ENCODE assay signal across 28 mouse cellular contexts in the genomic region with DNA sequence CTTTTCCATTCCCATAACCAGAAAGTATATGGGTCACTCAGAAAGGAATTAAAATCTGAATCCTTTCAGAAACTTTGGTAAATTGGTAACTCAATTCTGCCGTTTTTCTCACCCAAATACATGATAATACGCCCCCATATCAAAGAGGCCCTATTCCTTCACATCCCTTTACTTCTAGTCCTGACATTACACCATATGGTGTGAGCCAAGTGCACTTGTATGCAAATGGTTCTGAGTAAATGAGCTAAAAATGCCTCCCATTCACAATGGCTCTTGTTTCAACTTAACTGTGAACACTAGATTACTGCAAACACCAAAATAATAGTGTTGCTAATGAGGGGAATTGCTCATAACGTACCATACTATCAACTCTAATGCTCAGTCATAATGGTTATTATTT.
DNase-seq lines count a peak whose midpoint lies in the region; ATAC-seq lines count a peak whose summit lies in the region.
"Had no signal": no experiment of that assay in that cellular context is flagged by ENCODE, and none has a peak within 500 bp of the region (broad histone marks: within the 10 kb centered on the region; RNA-seq: fewer than 3 reads in every experiment).

No protein-coding gene starts in this region.

- ATAC-seq in forebrain, embryonic 13.5 days: peak; percentile 60; the same call in 1 of the 2 replicates
- ATAC-seq in forebrain, embryonic 15.5 days (replicated peaks): no peak
- 0 out of 2 replicates have a peak, but pooled peaks have one; percentile 34 for ATAC-seq in frontal cortex, adult (ENCODE audit: low TSS enrichment)
- no peak for ATAC-seq in midbrain, embryonic 11.5 days (ENCODE audit: low FRiP score)
- ATAC-seq: activated CD4-positive, CD25-positive, alpha-beta regulatory T cell, adult 4 months; CD4-positive, CD25-positive, alpha-beta regulatory T cell, adult 4 months; forebrain, embryonic 16.5 days; Patski had no signal

- no peaks in the 10 kb centered on the region for H3K36me3 ChIP-seq in forebrain, embryonic 13.5 days (ENCODE audit: poor library complexity, severe bottlenecking)
- no peaks in the 10 kb centered on the region for H3K36me3 ChIP-seq in forebrain, embryonic 15.5 days
- H3K36me3 ChIP-seq in midbrain, embryonic 11.5 days (ENCODE audit: control insufficient read depth, insufficient read depth, low read length): no peaks in the 10 kb centered on the region
- H3K36me3 ChIP-seq in midbrain, embryonic 10.5 days: no peaks in the 10 kb centered on the region
- H3K36me3 ChIP-seq: embryonic facial prominence, embryonic 13.5 days; embryonic facial prominence, embryonic 15.5 days; forebrain, embryonic 10.5 days; G1E had no signal

- peaks cover 11% of the 10 kb centered on the region for H3K4me1 ChIP-seq in forebrain, embryonic 13.5 days
- peaks cover 6% of the 10 kb centered on the region; the same call in 1 of the 2 replicates for H3K4me1 ChIP-seq in forebrain, embryonic 15.5 days
- no peaks in the 10 kb centered on the region for H3K4me1 ChIP-seq in midbrain, embryonic 11.5 days (ENCODE audit: control insufficient read depth, insufficient read depth, low read length)
- H3K4me1 ChIP-seq in midbrain, embryonic 10.5 days: no peaks in the 10 kb centered on the region
- H3K4me1 ChIP-seq: embryonic facial prominence, embryonic 13.5 days; embryonic facial prominence, embryonic 15.5 days had no signal

- no peak overlapping the region for H3K9ac ChIP-seq in forebrain, embryonic 13.5 days
- no peak overlapping the region for H3K9ac ChIP-seq in forebrain, embryonic 15.5 days (replicated peaks)
- H3K9ac ChIP-seq in midbrain, embryonic 11.5 days (ENCODE audit: low read length): no peak overlapping the region
- H3K9ac ChIP-seq: embryonic facial prominence, embryonic 13.5 days; embryonic facial prominence, embryonic 15.5 days had no signal

- H3K9me3 ChIP-seq in forebrain, embryonic 13.5 days (replicated peaks): no peaks in the 10 kb centered on the region
- H3K9me3 ChIP-seq in forebrain, embryonic 15.5 days: no peaks in the 10 kb centered on the region
- H3K9me3 ChIP-seq in midbrain, embryonic 11.5 days (ENCODE audit: control insufficient read depth, low read length): no peaks in the 10 kb centered on the region
- no peaks in the 10 kb centered on the region for H3K9me3 ChIP-seq in midbrain, embryonic 10.5 days (replicated peaks)
- H3K9me3 ChIP-seq: embryonic facial prominence, embryonic 13.5 days; embryonic facial prominence, embryonic 15.5 days; forebrain, embryonic 10.5 days; G1E had no signal

- 39% methylated on average over 3 of the region's 3 CpGs for WGBS in forebrain, embryonic 13.5 days
- WGBS in forebrain, embryonic 15.5 days: 30% methylated on average over 3 of the region's 3 CpGs
- 78% methylated on average over 3 of the region's 3 CpGs for WGBS in midbrain, embryonic 11.5 days
- WGBS in midbrain, embryonic 10.5 days: 86% methylated on average over 3 of the region's 3 CpGs

- no peaks in the 10 kb centered on the region for H3K27me3 ChIP-seq in forebrain, embryonic 13.5 days
- no peaks in the 10 kb centered on the region for H3K27me3 ChIP-seq in forebrain, embryonic 15.5 days
- H3K27me3 ChIP-seq in midbrain, embryonic 11.5 days (ENCODE audit: control insufficient read depth, insufficient read depth, low read length): no peaks in the 10 kb centered on the region
- no peaks in the 10 kb centered on the region for H3K27me3 ChIP-seq in midbrain, embryonic 10.5 days (ENCODE audit: low read depth, poor library complexity, severe bottlenecking)
- H3K27me3 ChIP-seq: CH12.LX; embryonic facial prominence, embryonic 13.5 days; embryonic facial prominence, embryonic 15.5 days; Patski had no signal

- no peak for DNase-seq in frontal cortex, adult 2 months (ENCODE audit: extremely low spot score in 1 of 2, low spot score in 1 of 2)
- peak; percentile 45 for DNase-seq in midbrain, embryonic 11.5 days (ENCODE audit: low spot score, missing footprints)
- DNase-seq in midbrain, embryonic 10.5 days (ENCODE audit: low spot score): no peak
- no peak for DNase-seq in adipocyte (ENCODE audit: low spot score)
- DNase-seq: adrenal gland, adult 2 months; adrenal gland, postnatal 10 days; adrenal gland, postnatal 25 days; B cell, adult 2 months; cerebellum, adult 11 months; cerebellum, adult 18-20 months; cerebellum, adult 8-10 months; cerebellum, adult 9-11 months; cerebellum, postnatal 14 days; cerebellum, postnatal 36 days; embryo, embryonic 11 days had no signal

- H3K4me3 ChIP-seq in forebrain, embryonic 13.5 days: no peak overlapping the region
- no peak overlapping the region for H3K4me3 ChIP-seq in forebrain, embryonic 15.5 days
- no peak overlapping the region for H3K4me3 ChIP-seq in midbrain, embryonic 11.5 days (ENCODE audit: low read depth, low read length)
- no peak overlapping the region for H3K4me3 ChIP-seq in midbrain, embryonic 10.5 days
- H3K4me3 ChIP-seq: embryonic facial prominence, embryonic 13.5 days; embryonic facial prominence, embryonic 15.5 days; erythroblast, embryonic 14.5 days; forebrain, embryonic 10.5 days had no signal

- H3K4me2 ChIP-seq in forebrain, embryonic 13.5 days: no peak overlapping the region
- no peak overlapping the region for H3K4me2 ChIP-seq in forebrain, embryonic 15.5 days (replicated peaks)
- H3K4me2 ChIP-seq in midbrain, embryonic 11.5 days: no peak overlapping the region
- H3K4me2 ChIP-seq: embryonic facial prominence, embryonic 13.5 days; embryonic facial prominence, embryonic 15.5 days had no signal

- no peak overlapping the region for H3K27ac ChIP-seq in forebrain, embryonic 13.5 days
- no peak overlapping the region for H3K27ac ChIP-seq in forebrain, embryonic 15.5 days (replicated peaks)
- no peak overlapping the region for H3K27ac ChIP-seq in midbrain, embryonic 11.5 days (ENCODE audit: low read depth, low read length)
- H3K27ac ChIP-seq in midbrain, embryonic 10.5 days (replicated peaks): no peak overlapping the region
- H3K27ac ChIP-seq: embryonic facial prominence, embryonic 13.5 days; embryonic facial prominence, embryonic 15.5 days; forebrain, embryonic 10.5 days had no signal

Comparison
In these comparisons a context has a peak if more than half of its experiments do, and no peak if none do; other contexts are left out.
1. ATAC-seq: peak in forebrain, embryonic 13.5 days (single experiment) and frontal cortex, adult (single experiment); none in forebrain, embryonic 15.5 days (single experiment) and midbrain, embryonic 11.5 days (single experiment).